Mouse (Mus musculus): ENCODE results near the gene N4bp2l2. TPM values are rescaled to one million over a fixed set of nuclear protein-coding genes. Genes with fewer than 3 reads are reported as not detected.
"Not testable (repeated sequence)": the region's sequence is repeated elsewhere in the genome, so short reads cannot be mapped to it uniquely, and the experiment has no call there.

Gene N4bp2l2
- polyA plus RNA-seq, 1 experiment from 2014 or later = 30.2 TPM

- no peak overlapping the region for H3K27ac ChIP-seq (replicated peaks)
- WGBS = 93% methylated on average over 7 of the region's 7 CpGs
- H3K9me3 ChIP-seq = no peaks in the 10 kb centered on the region
- H3K36me3 ChIP-seq = no peaks in the 10 kb centered on the region
- H3K27me3 ChIP-seq = no peaks in the 10 kb centered on the region
- ATAC-seq (replicated peaks) = no peak
- peaks cover 22% of the 10 kb centered on the region for H3K4me1 ChIP-seq
- H3K4me2 ChIP-seq (replicated peaks) = no peak overlapping the region
- H3K4me3 ChIP-seq = no peak overlapping the region
- no peak overlapping the region for H3K9ac ChIP-seq (replicated peaks)
Measured at GRCm38 (mm10) chr5:150672343-150672742, 6.4 kb upstream of the N4bp2l2 start.

DNA sequence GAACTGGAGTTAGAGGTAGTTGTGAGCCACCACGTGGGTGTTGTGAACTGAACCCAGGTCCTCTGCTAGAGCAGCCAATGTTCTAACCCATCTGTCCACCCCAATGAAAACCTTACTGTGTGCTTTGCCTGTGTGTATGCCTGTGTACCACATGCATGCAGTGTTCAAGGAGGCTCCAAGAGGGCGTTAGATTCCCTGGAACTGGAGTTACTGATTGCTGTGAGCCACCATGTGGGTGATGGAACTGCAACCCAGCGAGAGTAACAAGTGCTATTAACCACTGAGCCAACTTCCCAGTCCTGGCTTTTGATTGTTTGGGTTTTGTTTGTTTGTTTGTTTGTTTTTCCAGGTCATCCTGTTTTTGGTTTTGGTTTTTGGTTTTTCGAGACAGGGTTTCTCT lies 2.7 kb upstream of the N4bp2l2 start:
- 59% methylated on average over 4 of the region's 4 CpGs for WGBS

DNA sequence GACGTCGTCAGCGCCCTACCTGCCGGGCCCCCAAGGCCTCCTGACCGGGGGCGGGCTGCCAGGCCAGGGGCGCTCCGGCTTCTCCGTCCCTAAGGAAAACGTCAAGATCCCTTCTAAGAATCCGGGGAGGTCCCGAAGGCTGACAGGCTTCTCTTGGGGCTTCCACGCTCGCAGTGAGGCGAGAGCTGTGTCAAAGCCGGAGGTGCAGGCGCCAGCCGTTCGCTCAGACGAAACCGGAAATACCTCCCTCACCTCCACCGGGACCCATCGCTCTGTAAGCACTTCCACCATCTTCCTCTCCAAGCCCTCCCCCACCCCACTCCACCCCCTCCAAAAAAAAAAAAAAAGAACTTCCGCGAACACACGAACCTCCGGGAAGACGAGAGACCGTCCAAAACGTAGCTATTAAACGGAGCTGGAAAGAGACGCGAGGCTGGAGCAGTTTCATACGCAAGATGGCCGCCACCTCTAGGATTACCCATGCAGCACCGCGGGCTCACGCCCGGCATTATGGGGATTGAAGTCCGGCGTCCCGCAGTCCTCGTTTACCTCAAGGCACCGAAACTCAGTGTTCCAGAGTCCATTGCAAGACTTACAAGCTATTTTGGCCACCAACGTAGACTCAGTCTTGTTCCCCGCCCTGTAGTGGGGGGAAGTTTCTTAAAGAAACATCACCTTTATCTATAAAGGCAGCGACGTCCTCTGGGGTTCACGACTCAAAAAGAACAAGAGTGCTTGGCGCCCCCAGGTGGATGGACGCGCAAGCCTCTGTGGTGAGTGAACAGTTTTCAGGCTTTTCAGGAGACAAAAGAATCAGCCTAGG lies 640 bp downstream of the N4bp2l2 start:
- no peaks in the 10 kb centered on the region for H3K9me3 ChIP-seq
- peaks cover 16% of the 10 kb centered on the region for H3K36me3 ChIP-seq
- no peaks in the 10 kb centered on the region for H3K27me3 ChIP-seq
- peak overlapping the region; percentile 93 for H3K27ac ChIP-seq (replicated peaks)
- ATAC-seq (replicated peaks) = peak; percentile 99
- H3K4me3 ChIP-seq = peak overlapping the region; percentile 99
- peaks cover 32% of the 10 kb centered on the region for H3K4me1 ChIP-seq
- H3K9ac ChIP-seq (replicated peaks) = peak overlapping the region; percentile 92
- under 1% methylated on average over 49 of the region's 52 CpGs for WGBS
- H3K4me2 ChIP-seq (replicated peaks) = peak overlapping the region; percentile 54

More for the DNA sequence above, 2.7 kb upstream of the N4bp2l2 start:
- H3K27me3 ChIP-seq = no peaks in the 10 kb centered on the region
- ATAC-seq (replicated peaks) = no peak
- H3K4me3 ChIP-seq = no peak overlapping the region
- H3K36me3 ChIP-seq = no peaks in the 10 kb centered on the region
- H3K9ac ChIP-seq (replicated peaks) = no peak overlapping the region
- peaks cover 11% of the 10 kb centered on the region for H3K4me1 ChIP-seq
- no peak overlapping the region for H3K4me2 ChIP-seq (replicated peaks)
- no peaks in the 10 kb centered on the region for H3K9me3 ChIP-seq
- H3K27ac ChIP-seq (replicated peaks) = no peak overlapping the region

DNA sequence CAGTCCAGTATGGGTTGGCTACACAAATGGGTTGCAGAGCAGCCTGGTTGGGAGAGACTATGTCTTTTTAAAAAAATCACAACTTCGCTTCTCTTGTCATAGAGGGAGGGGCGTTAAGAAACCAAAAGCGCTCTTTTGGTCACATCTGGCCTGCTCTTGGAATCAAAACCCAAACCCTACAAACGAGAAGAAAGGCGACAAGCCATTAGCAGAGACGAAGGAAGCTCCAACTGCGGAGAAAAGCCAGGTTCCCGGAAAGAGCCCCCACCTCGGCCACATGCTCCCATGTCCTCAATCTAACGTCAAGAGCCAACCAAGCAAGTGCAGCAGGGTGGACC lies 1.2 kb downstream of the N4bp2l2 start:
- Histone ChIP-seq H3K36me3 (peaks cover 18% of the 10 kb centered on the region), H3K4me1 (peaks cover 34% of the 10 kb centered on the region), H3K9ac (replicated peaks) (peak overlapping the region; percentile 92), H3K9me3 (no peaks in the 10 kb centered on the region), H3K27ac (replicated peaks) (peak overlapping the region; percentile 93), H3K4me3 (peak overlapping the region; percentile 99), H3K4me2 (replicated peaks) (peak overlapping the region; percentile 54), H3K27me3 (no peaks in the 10 kb centered on the region)
- WGBS = 1% methylated on average over 10 of the region's 10 CpGs
- ATAC-seq (replicated peaks) = no peak; the same call in 1 of the 2 replicates

GRCm38 (mm10) chr5:150663926-150664325 lies 2.1 kb downstream of the N4bp2l2 start:
- H3K9me3 ChIP-seq = not testable (repeated sequence)

DNA sequence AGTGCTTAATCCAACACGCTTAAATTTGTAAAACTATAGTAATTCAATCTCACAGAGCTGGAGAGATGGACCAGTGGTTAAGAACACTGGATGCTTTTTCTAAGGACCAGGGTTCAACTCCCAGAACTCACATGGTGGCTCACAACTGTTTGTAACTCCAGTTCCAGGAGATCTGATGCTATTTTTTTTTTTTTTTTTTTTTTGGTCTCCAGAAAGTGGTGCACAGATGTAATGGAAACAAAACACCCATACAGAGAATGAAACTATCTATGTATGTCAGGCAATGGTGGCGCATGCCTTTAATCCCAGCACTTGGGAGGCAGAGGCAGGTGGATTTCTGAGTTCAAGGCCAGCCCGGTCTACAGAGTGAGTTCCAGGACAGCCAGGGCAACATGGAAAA lies 5.7 kb downstream of the N4bp2l2 start:
- H3K9ac ChIP-seq (replicated peaks); H3K9me3 ChIP-seq; H3K27ac ChIP-seq (replicated peaks); H3K27me3 ChIP-seq; ATAC-seq (replicated peaks); H3K4me3 ChIP-seq; H3K4me2 ChIP-seq (replicated peaks): not testable (repeated sequence)
- Histone ChIP-seq H3K4me1 (peaks cover 52% of the 10 kb centered on the region), H3K36me3 (peaks cover 21% of the 10 kb centered on the region)
- 99% methylated on average over 3 of the region's 3 CpGs for WGBS

More at GRCm38 (mm10) chr5:150663926-150664325, 2.1 kb downstream of the N4bp2l2 start:
- peaks cover 21% of the 10 kb centered on the region for H3K36me3 ChIP-seq
- ATAC-seq (replicated peaks); H3K9ac ChIP-seq (replicated peaks); H3K4me3 ChIP-seq; H3K27me3 ChIP-seq; H3K27ac ChIP-seq (replicated peaks): not testable (repeated sequence)
- peaks cover 35% of the 10 kb centered on the region for H3K4me1 ChIP-seq
- 93% methylated on average over 7 of the region's 7 CpGs for WGBS
- H3K4me2 ChIP-seq (replicated peaks) = 0 out of 2 replicates have a peak overlapping the region, but pooled peaks have one; percentile 14

GRCm38 (mm10) chr5:150659425-150659824 lies 6.6 kb downstream of the N4bp2l2 start:
- H3K4me2 ChIP-seq (replicated peaks); H3K27me3 ChIP-seq; ATAC-seq (replicated peaks); H3K27ac ChIP-seq (replicated peaks); H3K4me3 ChIP-seq; H3K9ac ChIP-seq (replicated peaks); H3K9me3 ChIP-seq: not testable (repeated sequence)
- WGBS = 92% methylated on average over 6 of the region's 6 CpGs
- Histone ChIP-seq H3K36me3 (peaks cover 21% of the 10 kb centered on the region), H3K4me1 (peaks cover 52% of the 10 kb centered on the region)

- Histone ChIP-seq H3K4me1 (peaks cover 24% of the 10 kb centered on the region), H3K9ac (replicated peaks) (no peak overlapping the region), H3K9me3 (no peaks in the 10 kb centered on the region), H3K36me3 (peaks cover 4% of the 10 kb centered on the region; the same call in 1 of the 2 replicates), H3K27me3 (no peaks in the 10 kb centered on the region), H3K4me2 (replicated peaks) (no peak overlapping the region), H3K4me3 (no peak overlapping the region), H3K27ac (replicated peaks) (no peak overlapping the region)
- ATAC-seq (replicated peaks) = no peak
Measured at GRCm38 (mm10) chr5:150654548-150654947, 11.4 kb downstream of the N4bp2l2 start.

DNA sequence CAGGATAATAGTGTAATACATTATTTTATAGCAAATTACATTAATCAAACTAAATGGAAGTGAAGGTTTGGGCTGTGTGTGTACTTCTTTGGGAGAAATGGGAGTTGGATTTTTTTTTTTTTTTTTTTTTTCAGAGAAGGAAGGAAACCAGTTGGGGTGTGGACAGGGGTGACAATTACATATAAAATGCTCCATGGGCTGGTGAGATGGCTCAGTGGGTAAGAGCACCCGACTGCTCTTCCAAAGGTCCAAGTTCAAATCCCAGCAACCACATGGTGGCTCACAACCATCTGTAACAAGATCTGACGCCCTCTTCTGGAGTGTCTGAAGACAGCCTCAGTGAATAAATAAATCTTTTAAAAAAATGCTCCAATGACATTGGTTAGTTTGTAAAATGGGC lies 13.4 kb downstream of the N4bp2l2 start:
- Histone ChIP-seq H3K36me3 (peaks cover 11% of the 10 kb centered on the region; the same call in 1 of the 2 replicates), H3K4me3 (no peak overlapping the region), H3K9me3 (no peaks in the 10 kb centered on the region), H3K4me2 (replicated peaks) (no peak overlapping the region), H3K9ac (replicated peaks) (no peak overlapping the region), H3K27ac (replicated peaks) (no peak overlapping the region), H3K27me3 (no peaks in the 10 kb centered on the region), H3K4me1 (peaks cover 11% of the 10 kb centered on the region)
- no peak for ATAC-seq (replicated peaks)
- WGBS = 93% methylated on average over 2 of the region's 2 CpGs

DNA sequence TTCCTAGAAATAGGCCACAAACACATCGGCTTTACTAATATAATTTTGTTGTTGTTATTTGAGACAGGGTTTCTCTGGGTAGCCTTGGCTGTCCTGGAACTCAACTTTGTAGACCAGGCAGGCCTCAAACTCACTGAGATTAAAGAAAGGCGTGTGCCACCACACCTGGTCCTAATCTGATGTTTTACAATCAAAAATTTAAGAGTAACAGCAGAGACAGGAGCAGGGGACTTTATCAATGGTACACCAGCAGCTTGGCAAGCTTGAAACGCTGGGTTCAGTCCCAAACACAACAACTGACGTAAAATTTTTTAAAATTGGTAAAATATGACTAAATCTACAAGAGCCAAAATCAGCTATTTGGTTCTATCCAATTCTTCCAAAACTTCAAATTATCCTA lies 21.1 kb downstream of the N4bp2l2 start:
- Histone ChIP-seq H3K36me3 (peaks cover 33% of the 10 kb centered on the region), H3K9ac (replicated peaks) (no peak overlapping the region), H3K4me2 (replicated peaks) (no peak overlapping the region), H3K4me1 (no peaks in the 10 kb centered on the region), H3K27ac (replicated peaks) (no peak overlapping the region), H3K4me3 (no peak overlapping the region), H3K27me3 (no peaks in the 10 kb centered on the region), H3K9me3 (no peaks in the 10 kb centered on the region)
- 95% methylated on average over 4 of the region's 4 CpGs for WGBS
- ATAC-seq (replicated peaks) = no peak

GRCm38 (mm10) chr5:150643390-150643789 lies 22.6 kb downstream of the N4bp2l2 start:
- not testable (repeated sequence) for H3K4me3 ChIP-seq; H3K27me3 ChIP-seq; H3K4me1 ChIP-seq; ATAC-seq (replicated peaks); H3K27ac ChIP-seq (replicated peaks); H3K4me2 ChIP-seq (replicated peaks); H3K9ac ChIP-seq (replicated peaks); H3K9me3 ChIP-seq
- peaks cover 25% of the 10 kb centered on the region for H3K36me3 ChIP-seq
- 96% methylated on average over 4 of the region's 4 CpGs for WGBS

GRCm38 (mm10) chr5:150641440-150641839 lies 24.5 kb downstream of the N4bp2l2 start:
- Histone ChIP-seq H3K9me3 (no peaks in the 10 kb centered on the region), H3K27ac (replicated peaks) (no peak overlapping the region), H3K4me2 (replicated peaks) (no peak overlapping the region), H3K27me3 (no peaks in the 10 kb centered on the region), H3K36me3 (peaks cover 33% of the 10 kb centered on the region), H3K9ac (replicated peaks) (no peak overlapping the region), H3K4me1 (no peaks in the 10 kb centered on the region), H3K4me3 (no peak overlapping the region)
- no peak for ATAC-seq (replicated peaks)
- 96% methylated on average over 3 of the region's 3 CpGs for WGBS

GRCm38 (mm10) chr5:150629692-150630091 lies 36.3 kb downstream of the N4bp2l2 start:
- no peak for ATAC-seq (replicated peaks)
- Histone ChIP-seq H3K9ac (replicated peaks) (no peak overlapping the region), H3K4me3 (no peak overlapping the region), H3K27me3 (no peaks in the 10 kb centered on the region), H3K4me2 (replicated peaks) (no peak overlapping the region), H3K27ac (replicated peaks) (no peak overlapping the region), H3K9me3 (no peaks in the 10 kb centered on the region), H3K4me1 (no peaks in the 10 kb centered on the region), H3K36me3 (peaks cover 17% of the 10 kb centered on the region; the same call in 1 of the 2 replicates)
- WGBS = 87% methylated on average over 2 of the region's 2 CpGs

All from forebrain, embryonic 15.5 days (tissue).